Mouse (Mus musculus): Measurements from ENCODE around the gene Rhog.

GRCm38 (mm10) chr7:102305596-102305995 lies 49.7 kb upstream of the Rhog start:
- TF ChIP-seq CTCF (IDR thresholded peaks at IDR 0.05; ENCODE audit: control insufficient read depth, insufficient read depth, low read length): no peak
- TF ChIP-seq POLR2A (IDR thresholded peaks at IDR 0.05; ENCODE audit: borderline replicate concordance, control insufficient read depth, low read depth, low read length): no peak
